ENCODE assay signal across 22 mouse cellular contexts in the genomic region with DNA sequence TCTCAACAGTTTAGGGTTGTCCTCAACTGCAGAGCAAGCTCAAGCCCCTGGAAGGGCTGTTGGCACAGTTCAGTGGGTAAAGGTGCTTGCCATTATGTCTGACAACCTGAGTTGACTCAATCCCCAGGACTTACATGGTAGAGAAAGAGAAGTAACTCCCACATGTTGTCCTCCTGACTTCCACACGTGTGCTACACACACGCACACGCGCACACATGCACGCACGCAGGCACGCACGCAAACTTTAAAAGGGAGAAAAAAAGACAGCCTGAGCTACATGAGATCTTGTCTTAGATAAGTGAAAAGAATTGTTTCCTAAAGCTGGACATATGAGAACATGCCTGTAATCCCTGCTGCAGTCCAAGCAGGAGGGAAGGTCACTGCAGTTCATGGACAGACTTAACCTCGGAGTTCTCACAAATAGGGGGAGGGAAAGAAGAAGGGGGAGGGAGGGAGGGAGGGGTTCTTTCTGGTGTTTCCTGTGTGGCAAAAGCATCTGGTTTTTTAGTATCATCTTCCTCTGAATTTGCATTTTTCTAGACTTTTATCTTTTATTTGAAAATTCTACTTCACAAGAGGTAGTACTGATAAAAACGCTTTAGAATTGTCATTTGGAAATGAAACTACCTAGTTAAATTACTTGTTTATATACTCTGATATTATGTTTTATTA.
"Had no signal": no experiment of that assay in that cellular context is flagged by ENCODE, and none has a peak within 500 bp of the region (broad histone marks: within the 10 kb centered on the region; RNA-seq: fewer than 3 reads in every experiment).

No protein-coding gene starts in this region.

- H3K27me3 ChIP-seq: limb, embryonic 13.5 days; liver, embryonic 13.5 days; megakaryocyte, embryonic 14.5 days; midbrain, embryonic 13.5 days; neural tube, embryonic 12.5 days; neural tube, embryonic 15.5 days had no signal

- H3K9me3 ChIP-seq: limb, embryonic 10.5 days; limb, embryonic 13.5 days; liver, embryonic 13.5 days; megakaryocyte, embryonic 14.5 days; midbrain, embryonic 10.5 days; midbrain, embryonic 13.5 days; neural tube, embryonic 12.5 days; neural tube, embryonic 15.5 days had no signal

- DNase-seq: kidney, postnatal 25 days; layer of hippocampus, adult 9-11 months; liver; liver, embryonic 13.5 days; lung, embryonic 14.5 days; right cerebral cortex, adult 18-20 months; right cerebral cortex, postnatal 14 days; right cerebral cortex, postnatal 4 days; thymus, postnatal 36 days had no signal

- H3K27ac ChIP-seq: kidney, postnatal 0 days; layer of hippocampus, adult 2 months; limb, embryonic 10.5 days; limb, embryonic 13.5 days; liver, embryonic 13.5 days; macrophage; midbrain, embryonic 10.5 days; midbrain, embryonic 13.5 days; neural tube, embryonic 12.5 days; neural tube, embryonic 15.5 days; stomach, postnatal 0 days had no signal

- H3K4me1 ChIP-seq: limb, embryonic 10.5 days; limb, embryonic 13.5 days; liver, embryonic 13.5 days; midbrain, embryonic 10.5 days; midbrain, embryonic 13.5 days; neural tube, embryonic 12.5 days; neural tube, embryonic 15.5 days had no signal

- H3K9ac ChIP-seq: limb, embryonic 13.5 days; liver, embryonic 13.5 days; lung, embryonic 14.5 days; midbrain, embryonic 13.5 days; neural tube, embryonic 12.5 days; neural tube, embryonic 15.5 days had no signal

- H3K4me3 ChIP-seq: layer of hippocampus, adult 2 months; limb, embryonic 10.5 days; limb, embryonic 13.5 days; liver, embryonic 13.5 days; megakaryocyte, embryonic 14.5 days; midbrain, embryonic 10.5 days; midbrain, embryonic 13.5 days; neural tube, embryonic 12.5 days; neural tube, embryonic 15.5 days had no signal

- H3K4me2 ChIP-seq: limb, embryonic 13.5 days; liver, embryonic 13.5 days; lung, embryonic 14.5 days; midbrain, embryonic 13.5 days; neural tube, embryonic 12.5 days; neural tube, embryonic 15.5 days had no signal

- ATAC-seq: lung, postnatal 0 days; midbrain, embryonic 13.5 days; midbrain, embryonic 16.5 days had no signal
